Mouse (Mus musculus): ENCODE results near the gene Plxnb3.

Gene Plxnb3

DNA sequence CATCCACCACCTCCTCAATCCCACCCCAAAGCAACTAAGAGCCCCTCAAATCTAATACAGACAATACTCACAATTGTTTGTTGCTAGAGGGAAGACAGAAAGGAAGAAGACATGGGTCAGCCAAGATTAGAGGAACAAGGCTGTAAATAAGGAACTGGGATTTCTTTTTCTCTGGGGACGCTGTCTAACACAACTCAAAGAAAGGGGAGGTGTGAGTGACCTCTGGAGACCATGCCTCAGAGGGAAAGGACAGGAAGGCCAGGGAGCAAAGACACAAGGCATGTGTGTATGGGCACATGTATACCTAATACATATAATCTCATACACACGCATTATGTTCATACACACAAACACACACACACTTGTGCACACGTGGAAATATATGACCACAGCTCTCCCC lies 25.3 kb downstream of the Plxnb3 start:
- no peak for DNase-seq (ENCODE audit: extremely low read depth, insufficient read length, low spot score)

DNA sequence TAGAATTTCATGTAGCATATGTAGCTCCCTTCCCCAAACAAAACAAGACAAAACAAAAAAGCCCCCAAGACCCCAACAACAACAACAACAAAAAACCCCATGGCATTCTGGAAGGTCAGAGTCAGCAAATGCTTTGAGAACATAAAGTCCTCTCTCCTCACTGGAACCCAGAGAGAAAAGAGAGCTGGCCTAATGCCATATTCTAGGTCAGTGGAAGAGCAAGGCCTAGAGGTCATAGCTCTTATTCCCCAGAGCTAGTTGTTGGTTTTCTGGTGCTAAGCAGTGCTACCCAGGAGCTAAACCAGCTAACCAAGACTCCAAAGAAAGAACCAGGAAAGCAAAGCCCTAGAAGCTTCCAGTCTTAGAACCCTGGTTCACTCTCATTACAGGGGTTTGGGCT lies 28.8 kb downstream of the Plxnb3 start:
- DNase-seq (ENCODE audit: extremely low read depth, insufficient read length, low spot score): no peak

DNA sequence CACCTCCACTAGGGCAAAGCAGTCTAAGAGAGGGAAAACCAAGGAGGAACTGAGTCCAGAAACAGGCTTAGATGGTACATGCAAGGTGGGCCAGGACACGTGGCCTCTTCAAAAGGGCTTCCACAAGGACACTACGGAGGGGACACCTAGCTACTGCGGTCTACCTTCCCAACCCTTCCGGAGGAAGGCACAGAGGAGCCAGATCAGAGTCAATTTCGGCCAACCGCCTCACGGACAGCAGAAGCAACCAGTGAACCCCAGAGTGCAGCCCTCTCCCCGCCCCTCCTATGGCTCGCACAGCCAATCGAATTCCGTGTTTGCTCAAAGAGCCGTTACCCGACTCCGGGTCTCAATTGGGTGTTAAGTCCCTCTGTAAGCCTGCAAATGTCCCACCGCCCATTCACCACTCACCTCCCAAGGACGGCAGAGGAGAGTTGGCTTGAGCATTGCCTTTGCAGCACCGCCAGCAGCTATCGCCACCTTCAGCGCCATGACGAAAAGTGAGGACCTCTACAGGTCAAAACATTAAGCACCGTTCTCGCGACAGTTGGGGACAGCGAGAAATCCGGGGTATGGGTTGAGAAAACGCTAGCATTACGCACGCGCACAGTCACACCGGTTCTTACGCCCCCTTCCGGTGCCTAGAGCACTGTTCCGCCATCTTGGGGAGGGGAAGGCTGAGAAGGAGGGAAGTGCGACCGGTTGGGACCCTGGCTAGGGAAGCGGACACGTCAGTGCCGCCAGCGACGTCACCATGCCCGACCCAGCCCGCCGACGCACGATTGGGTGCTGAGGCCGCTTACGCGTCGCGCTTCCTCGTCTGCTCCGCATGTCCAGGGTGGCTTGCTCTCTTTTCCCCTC lies 29.7 kb downstream of the Plxnb3 start, which contains the start of the genes Idh3g and Ssr4:
Gene Idh3g, minus strand, starts transcription at position 534 of the 861 bp plus-strand sequence.
Gene Ssr4, plus strand, starts transcription at position 665 of the 861 bp plus-strand sequence.
- DNase-seq (ENCODE audit: extremely low read depth, insufficient read length, low spot score): peak; percentile 97

DNA sequence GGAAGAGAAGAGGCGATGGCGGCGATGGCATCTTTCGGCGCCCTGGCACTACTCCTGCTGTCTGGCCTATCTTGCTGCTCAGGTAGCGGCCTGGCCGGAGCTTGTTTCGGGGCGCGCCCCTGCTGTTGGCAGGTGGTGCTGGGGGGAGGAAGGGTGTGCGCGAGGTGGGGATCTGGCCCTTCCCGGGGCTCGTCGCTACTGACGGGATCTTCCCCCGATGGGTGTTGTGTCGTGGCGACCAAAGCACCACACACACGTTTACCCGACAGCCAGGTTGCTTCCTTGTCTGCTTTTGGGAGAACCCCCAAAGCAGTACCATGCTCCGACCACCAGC lies 30.3 kb downstream of the Plxnb3 start:
- no peak for DNase-seq (ENCODE audit: extremely low read depth, insufficient read length, low spot score)

DNA sequence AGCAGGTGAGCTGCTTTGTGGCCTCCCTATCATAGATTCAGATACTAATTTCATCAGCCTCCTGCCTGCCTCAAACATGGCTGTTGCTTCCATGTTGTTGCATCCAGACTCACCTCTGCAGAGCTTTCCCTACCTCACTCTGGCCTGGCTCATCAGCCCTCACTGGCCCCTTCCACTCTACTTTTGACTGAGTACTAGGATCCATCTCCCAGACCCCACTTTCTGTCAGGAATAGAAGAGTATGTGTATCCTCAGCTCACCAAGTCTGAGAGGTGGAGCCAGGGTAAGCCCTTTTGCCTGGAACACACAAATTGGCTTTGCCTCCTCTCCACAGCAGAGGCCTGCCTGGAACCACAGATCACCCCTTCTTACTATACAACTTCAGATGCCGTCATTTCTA lies 31.6 kb downstream of the Plxnb3 start:
- DNase-seq (ENCODE audit: extremely low read depth, insufficient read length, low spot score): no peak

DNA sequence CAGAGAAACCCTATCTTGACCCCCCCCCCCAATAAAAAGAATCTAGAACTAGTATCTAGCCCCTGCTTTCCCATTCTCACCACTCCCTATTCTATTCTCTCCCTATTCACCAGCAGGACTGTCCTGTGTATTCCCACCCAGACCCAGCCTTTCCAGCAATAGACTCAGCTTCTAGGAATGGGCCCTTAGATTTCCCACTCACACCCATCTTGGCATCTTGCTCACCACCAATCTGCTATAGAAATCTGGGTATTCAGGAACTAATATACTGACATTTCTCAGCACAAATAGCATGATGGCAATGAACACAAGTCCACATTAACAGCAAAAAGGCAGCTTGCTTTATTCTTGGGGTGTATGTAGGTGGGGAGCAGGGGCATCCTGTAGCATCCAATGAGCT lies 36.1 kb downstream of the Plxnb3 start:
- DNase-seq (ENCODE audit: extremely low read depth, insufficient read length, low spot score): no peak

DNA sequence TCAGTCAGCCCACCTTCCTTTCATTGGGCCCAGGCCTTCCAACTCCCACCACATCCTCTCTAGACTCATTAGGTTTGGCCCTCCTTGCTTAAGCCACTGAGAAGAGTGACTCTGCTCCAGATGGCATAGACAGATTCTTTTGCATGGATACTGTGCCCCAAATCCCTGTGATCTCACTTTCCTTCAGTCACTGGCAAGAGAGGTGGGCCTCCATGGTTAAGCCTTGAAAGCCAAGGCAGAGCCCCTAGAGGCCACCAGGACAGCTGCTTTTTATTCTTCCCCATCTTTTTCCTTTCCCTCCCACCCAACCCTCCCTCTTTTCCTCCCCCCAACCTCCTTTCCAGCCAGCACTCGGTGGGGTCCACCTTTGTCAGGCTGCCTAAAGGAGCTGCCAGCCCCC lies 36.6 kb downstream of the Plxnb3 start:
- no peak for DNase-seq (ENCODE audit: extremely low read depth, insufficient read length, low spot score)

DNA sequence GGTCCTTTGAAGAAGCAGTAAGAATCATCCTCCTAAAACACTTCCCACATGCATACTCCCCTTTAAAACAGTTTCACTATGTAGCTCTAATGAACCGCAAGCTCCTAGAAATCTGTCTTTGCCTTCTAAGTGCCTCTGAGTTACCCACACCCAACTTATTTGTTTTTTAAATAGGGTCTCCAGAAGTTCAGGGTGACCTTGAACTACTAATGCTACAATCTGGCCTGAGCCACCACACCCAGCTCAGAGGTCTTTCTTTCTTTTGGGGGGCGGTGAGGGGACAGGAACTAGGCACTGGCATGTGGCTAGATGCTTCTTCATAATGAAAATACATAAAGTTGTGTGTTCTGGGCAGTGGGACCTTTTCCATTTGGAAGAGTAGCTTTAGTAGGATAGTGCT lies 40.6 kb downstream of the Plxnb3 start:
- DNase-seq (ENCODE audit: extremely low read depth, insufficient read length, low spot score): no peak

DNA sequence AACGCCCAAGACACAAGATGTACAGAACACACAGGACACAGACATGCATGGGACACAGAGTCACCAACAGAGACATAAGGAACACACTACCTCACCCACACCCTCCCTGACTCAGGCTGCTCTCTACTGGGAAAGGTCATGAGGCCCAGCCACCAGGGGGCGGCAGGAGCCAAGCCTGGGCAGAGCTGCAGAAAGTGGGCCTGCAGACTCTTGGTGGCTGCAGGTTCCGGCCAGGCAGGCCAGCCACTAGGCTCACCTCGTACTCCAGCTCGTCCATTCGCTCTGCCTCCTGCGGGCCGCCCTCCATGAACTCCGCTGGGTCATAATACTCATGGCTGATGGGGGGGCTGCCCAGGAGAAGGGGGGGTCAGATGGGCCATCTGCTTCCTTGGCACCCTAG lies 41.6 kb downstream of the Plxnb3 start:
- peak; percentile 65 for DNase-seq (ENCODE audit: extremely low read depth, insufficient read length, low spot score)

DNA sequence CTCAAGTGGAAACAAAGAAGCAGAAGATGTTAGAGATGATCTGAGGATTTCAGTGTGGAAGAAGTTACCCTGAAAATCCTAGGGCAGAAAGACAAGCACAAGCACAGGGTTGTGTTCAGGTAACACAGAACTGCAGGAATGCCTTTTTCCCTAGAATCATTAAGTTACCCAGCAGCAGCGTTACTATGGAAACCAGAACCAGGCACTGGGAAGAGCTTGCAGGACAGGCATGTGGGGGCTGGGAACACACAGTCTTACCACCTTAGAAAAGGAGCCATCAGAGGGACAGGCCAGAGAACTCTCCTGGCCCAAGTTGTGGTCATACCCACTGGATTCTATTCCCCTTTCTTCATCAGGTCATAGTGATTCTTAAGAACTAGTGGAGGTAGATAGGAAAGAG lies 48.9 kb downstream of the Plxnb3 start:
- DNase-seq (ENCODE audit: extremely low read depth, insufficient read length, low spot score): no peak

DNA sequence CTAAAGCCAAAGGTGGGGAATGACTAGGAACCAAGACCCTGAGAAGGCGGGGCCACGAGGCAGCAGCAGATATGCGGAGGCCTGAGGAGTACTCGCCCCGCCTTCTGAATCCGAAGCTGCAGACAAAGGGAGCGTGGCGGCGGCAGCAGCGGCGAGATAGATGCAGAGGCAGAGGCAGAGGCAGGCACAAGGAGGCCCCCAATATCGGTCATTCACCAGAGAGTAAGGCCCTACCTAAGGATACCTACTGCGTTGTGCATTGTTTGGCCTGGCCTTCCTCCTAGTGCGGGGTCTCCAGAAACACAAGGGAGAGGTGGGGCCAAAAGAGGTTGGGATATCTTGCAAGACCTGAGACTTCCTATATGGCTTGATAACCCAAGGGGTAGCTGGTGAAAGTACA lies 58.2 kb downstream of the Plxnb3 start:
- no peak for DNase-seq (ENCODE audit: extremely low read depth, insufficient read length, low spot score)

DNA sequence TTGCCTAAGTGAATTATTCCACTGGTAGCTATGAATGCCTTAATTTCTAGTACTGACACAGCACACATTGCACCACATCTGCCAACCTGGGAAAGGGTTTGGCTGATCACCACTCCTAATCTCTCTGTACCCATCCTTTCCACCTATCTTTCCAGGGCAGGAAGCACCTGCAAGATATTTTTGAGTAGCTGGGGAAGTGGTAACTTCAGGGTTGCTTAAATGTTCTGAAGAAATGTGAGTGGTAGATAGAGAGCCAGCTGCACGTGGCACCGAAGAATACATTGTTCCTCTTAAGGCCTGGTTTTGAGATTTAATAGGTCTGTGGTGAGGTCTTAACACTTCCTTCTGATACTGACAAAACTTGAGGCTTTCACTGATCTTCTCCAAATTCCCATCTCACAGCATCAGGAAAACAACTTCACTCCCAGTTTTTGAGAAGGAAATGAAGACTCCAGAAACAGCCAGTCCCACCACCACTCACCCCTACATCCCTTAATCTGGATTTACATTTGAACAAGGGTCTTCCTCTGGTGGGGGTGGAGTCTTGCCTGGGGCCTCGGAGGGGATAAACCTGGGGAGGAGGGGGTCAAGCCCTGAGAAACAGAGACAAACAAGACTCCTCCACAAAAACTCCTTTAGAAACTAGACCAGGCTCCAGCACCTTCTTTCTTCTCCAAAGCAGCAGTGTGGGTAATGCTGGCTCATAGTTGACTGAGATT lies 59.9 kb downstream of the Plxnb3 start:
- no peak for DNase-seq (ENCODE audit: extremely low read depth, insufficient read length, low spot score)

Data from 3134 (cell line).